Mouse (Mus musculus): Measurements from ENCODE around the gene Myl10.

DNA sequence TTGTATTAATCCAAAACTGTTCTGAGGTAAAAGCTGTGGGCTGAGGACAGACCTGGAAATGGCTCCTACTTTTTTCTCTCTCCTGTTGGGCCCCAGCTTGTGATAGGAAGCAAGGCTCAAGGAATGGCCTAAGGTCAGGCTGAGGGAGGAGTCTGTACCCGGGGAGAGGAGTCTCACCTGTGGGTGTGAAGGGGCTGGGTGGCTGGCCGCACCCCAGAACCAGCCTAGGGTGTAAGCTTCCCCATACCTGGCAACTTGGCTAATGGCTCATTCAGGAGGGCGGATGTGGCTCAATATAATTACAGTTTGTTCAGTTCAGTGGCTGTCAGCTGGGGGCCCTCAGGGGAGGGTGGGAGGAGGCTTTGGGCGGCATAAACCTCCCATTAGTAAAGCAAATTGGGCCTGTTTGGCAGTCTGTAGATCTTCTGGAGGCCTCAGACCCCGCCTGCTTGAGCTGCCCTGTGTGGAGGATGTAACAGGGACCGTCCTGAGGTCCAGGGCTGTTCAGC lies 14.1 kb upstream of the Myl10 start:
- TF ChIP-seq POLR2A (IDR thresholded peaks at IDR 0.05; ENCODE audit: low read depth, low read length) (no peak), USF2 (conservative IDR thresholded peaks at IDR 0.05; ENCODE audit: low read depth, low read length) (no peak), CTCF (conservative IDR thresholded peaks at IDR 0.05 in 1 of 2, IDR thresholded peaks at IDR 0.05 in 1 of 2; ENCODE audit: low read depth in 2 of 2, low read length in 2 of 2) (no peak), RAD21 (IDR thresholded peaks at IDR 0.05; ENCODE audit: low read depth, low read length) (no peak)
